Mouse (Mus musculus) leukemia stem cell, adult 10-12 weeks (primary cell): ENCODE results near the gene Gatb. TPM values are rescaled to one million over a fixed set of nuclear protein-coding genes. Genes with fewer than 3 reads are reported as not detected.

Source experiments
- polyA plus RNA-seq: library from polyadenylated mRNA; stranded (reverse); fragments of >175 nt; gene quantifications from 2 replicates; pipeline ENCODE4 v1.2.3, GENCODE M21; 2012; ENCODE audit warnings: low replicate concordance

The Gatb gene
- 0.35 and 4.5 TPM in 2 replicates for polyA plus RNA-seq

GRCm38 (mm10) chr3:85573864-85574830 lies at the start of gene Gatb:
Gene Gatb, plus strand, starts transcription at chr3:85574119.

Other genes starting within 250 kb of the Gatb start
- 0.14 and 0.51 TPM in 2 replicates for gene Fam160a1, start 243.2 kb downstream of the Gatb start, polyA plus RNA-seq